Mouse (Mus musculus) urinary bladder, postnatal 0 days (tissue): ENCODE results near the gene AL732309.1. TPM values are rescaled to one million over a fixed set of nuclear protein-coding genes. Genes with fewer than 3 reads are reported as not detected.

Source experiments
- polyA plus RNA-seq: library from polyadenylated mRNA; unstranded; fragments of >200 nt; fragmentation: Nextera tagmentation; extraction: Ambion mirVana; gene quantifications from 2 replicates; pipeline ENCODE4 v1.2.1, GENCODE M21; 2015

Gene AL732309.1
- polyA plus RNA-seq, result 7.6 and 8.0 TPM in 2 replicates

DNA sequence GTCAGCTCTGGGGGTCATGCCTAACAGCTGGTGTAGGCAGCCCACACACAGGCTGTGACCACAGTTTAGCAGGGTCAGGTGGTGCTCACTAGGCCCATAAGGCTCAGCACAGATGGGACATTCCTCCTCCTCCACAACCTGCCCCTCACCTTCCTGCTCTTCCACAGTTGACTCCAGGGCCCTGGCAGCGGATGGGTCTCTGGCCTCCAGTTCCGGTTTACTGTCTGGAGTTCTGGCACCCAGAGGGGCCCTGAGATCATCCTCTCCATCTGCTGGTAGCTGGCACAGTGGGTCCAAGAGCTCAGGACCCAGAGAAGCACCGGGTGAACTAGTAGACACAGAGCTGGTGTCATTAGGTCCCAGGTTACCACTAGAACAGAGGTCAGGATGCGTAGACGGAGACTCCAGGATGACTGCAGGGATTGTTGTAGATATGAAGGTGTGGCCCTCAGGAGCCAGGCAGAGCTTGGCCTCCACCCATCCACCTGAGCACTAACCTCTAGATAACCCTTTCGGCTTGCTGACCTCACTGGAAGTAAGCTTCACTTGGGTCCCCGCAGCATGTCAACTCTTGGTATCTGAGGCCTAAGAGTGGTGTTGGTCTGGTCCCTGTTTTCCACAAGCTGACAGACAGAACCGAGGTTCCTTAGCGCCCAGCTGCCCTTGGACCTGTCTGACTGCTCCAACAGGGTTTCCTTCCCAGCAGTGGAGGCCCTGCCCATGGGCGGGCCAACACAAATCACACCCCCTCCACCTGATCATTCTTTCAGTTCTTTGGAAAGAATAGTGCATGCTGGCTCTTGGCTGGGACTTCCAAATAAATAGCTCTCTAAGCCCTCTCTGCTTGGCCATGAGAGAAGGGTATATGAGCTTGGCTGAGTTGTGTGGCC is at the start of gene AL732309.1:
AL732309.1 (minus strand) TSS at position 681 of the 890 bp plus-strand sequence.

DNA sequence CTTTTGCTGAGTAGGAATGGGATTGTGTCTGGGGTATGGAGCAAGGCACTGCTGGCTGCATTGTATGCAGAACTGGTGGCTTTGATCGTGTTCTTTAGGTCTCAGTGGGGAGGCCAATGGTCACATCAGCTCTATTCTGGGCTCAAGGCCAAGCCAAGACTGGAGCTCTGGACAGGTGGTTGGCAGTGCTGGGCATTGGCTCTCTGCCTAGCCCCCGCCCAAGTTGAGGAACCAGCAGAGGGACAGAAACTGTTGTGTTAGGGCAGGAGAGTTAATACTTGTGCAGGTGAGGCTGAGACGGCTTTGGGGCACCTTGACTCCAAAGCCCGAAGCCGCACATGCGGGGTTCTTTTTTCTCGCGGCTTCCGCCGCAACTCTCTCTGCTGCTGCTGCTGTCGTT is 43.0 kb upstream of the AL732309.1 start, which contains the start of gene Lrrc26:
Lrrc26 (plus strand) TSS at position 265 of the 400 bp plus-strand sequence.

DNA sequence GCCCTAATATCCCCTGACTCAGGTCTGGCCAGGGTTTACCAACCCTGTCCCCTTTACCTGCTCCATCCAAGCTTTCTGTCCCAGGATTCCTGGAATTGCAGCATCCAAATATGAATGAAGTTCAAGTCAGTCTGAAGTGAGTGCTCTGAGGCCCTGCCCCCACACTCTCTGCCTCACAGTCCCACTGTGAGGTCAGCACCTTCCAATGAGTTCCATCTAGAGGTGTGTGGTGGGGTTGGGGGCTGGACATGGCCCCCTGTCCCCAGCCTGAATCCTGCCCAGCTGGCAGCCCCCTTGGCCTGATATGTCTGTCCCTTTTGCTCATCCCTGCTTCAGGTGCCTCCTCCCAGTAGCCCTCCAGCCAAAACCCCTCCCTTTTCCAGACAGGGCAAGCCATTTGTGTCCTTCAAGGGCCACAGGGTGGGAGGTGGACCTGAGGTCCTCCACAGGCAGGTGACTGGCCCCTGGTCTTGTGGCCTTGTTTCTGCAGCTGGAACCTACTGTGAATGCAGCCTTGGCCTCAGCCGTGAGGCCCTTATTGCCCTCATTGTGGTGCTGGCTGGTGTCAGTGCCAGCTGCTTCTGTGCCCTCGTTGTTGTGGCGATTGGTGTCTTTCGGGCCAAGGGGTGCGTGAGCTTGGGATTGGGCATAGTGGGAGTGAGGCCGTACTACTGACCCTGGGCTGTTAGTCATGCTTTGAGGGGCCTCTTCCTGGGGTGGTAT is 41.4 kb upstream of the AL732309.1 start, which contains the start of gene Tmem210:
Tmem210 (plus strand) TSS at position 219 of the 723 bp plus-strand sequence.

DNA sequence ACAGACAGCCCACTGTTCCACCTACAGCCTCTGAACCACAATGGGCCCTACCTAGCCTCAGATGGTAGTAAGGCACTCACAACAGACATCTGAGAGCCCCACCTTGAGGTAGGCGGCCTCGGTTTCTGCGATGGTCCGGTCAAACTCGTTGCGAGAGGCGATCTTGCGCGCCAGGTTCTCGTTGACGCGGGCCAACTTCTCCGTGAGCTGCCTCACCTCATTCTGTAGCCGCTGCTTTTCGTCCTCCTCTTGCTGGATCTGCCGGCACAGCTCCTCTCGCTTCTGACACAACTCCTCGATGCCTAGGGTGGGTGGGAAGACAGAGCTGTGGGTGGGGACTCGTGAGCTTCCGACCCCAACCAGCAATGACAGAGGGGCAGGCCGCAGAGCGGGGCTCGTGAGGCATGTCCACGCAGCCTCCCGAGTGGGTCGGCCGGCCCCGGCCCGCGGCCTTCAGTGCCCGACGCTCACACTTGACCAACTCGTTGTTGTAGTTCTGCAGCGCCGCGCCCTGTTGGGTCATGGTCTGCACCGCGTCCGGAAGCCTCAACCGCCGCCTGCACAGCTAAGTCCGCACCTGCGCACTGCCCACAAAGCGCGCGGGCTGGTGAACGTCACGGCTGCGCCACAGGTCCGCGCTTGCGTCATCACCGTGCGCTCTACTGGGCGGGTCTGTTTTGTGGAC is 25.3 kb upstream of the AL732309.1 start, which contains the start of the genes Ssna1 and Anapc2:
Ssna1 (minus strand) TSS at position 612 of the 685 bp plus-strand sequence.
Anapc2 (plus strand) TSS at position 652 of the 685 bp plus-strand sequence.

DNA sequence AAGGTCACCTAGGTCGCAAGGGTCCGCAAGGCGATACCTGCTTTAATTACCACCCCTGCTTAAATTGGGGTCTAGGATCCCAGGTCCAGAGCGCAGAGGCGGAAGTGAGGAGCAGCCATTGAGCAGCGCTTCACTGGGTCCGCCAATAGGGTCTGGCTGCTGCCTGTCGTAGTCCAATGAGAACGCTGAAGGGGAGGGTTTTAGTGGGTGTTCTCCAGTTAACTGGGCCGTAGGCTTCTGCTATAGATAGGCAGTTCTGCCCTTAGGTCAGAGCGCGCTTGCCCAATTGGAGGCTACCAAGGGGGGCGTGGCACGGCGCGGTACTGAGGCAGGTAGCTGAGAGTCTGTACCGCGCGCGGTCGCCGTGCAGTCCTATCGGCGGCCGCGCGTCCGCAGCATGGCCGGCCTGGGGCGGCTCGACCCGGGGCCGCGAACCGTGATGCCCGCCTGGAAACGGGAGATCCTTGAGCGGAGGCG is 15.7 kb upstream of the AL732309.1 start, which contains the start of gene Tprn:
Tprn (plus strand) TSS at position 328 of the 477 bp plus-strand sequence.

DNA sequence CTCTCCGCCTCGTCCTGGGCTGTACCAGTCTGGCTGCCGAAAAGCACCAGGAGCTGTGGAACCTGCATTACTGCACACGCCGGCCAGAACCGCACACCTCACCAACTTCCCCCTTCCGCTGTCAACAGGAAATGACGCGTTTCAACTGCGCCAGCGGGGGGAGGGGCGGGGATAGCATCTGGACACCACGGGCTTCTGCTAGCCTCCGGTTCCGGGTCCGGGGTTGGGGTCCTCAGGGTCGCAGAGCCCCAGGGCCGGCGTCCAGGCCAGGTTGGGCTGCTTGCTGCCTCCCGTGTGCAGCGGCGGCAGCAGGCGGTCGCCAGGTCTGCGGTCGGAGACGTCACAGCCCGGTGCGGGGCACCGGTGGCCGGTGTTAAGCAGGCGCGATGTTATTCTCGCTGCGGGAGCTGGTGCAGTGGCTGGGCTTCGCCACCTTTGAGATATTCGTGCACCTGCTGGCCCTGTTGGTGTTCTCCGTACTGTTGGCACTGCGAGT is 8.7 kb upstream of the AL732309.1 start, which contains the start of gene Tmem203:
Tmem203 (plus strand) TSS at position 156 of the 496 bp plus-strand sequence.

DNA sequence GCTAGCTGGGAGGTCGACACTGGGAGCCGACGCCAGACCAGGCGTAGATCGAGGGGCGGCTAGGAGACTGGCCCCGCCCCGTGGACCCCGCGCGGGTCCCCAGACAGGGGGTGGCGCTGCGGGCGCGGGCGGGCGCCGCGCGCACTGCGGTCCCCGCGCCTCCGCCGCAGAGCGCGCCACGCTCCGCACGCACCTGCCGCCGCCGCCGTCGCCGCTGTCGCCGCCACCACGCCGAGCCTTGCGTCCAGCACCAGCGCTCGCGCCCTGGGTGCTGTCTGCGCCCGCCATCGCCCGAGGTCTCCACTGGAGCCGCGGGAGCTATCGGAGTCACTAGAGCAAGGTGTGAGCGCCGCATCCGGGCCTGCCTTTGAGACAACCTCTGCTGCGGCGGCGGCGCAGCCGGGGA is 4.6 kb downstream of the AL732309.1 start, which contains the start of the genes Rnf208 and Cysrt1:
Rnf208 (plus strand) TSS at position 155 of the 406 bp plus-strand sequence.
Cysrt1 (minus strand) TSS at position 352 of the 406 bp plus-strand sequence.

DNA sequence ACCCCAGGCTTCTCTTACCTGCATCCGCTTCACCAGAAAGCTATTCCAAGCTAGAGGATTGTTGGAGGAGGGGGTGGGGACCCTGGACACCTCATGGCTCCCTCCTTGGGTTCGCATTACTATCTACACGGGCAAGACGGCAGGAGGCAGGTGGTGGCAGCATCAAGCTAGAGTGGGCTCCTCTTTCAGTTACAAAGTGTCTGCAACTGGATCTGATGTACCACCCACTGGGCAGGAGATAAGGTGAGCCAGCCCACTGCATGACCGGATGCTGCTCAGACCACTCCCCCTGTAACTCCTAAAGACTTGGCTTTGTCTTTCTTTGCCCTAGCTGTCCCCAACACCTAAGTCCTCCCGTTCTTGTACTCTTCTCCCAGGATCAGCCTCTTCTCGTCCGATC is 10.0 kb downstream of the AL732309.1 start, which contains the start of gene Rnf224:
Rnf224 (minus strand) TSS at position 174 of the 400 bp plus-strand sequence.

DNA sequence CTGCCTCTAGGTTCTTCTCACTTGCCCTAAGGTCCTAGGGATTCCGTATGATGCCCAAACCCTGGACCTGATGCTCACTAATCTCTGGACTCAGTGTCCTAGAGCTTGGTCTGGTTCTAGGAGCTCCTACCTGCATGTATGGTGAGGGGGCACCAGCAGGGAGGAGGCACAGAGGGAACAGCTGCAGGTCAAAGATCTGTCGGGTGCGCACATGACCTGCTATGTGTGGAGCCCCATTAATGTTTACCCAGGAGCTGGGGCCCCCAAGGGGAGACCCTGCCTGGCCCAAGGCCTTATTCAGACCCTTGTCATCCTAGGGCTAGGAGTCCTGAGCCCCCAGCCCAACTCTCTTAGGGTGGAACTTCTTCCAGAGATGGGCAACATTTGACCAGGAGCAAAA is 12.6 kb downstream of the AL732309.1 start, which contains the start of gene Slc34a3:
Slc34a3 (minus strand) TSS at position 315 of the 400 bp plus-strand sequence.

DNA sequence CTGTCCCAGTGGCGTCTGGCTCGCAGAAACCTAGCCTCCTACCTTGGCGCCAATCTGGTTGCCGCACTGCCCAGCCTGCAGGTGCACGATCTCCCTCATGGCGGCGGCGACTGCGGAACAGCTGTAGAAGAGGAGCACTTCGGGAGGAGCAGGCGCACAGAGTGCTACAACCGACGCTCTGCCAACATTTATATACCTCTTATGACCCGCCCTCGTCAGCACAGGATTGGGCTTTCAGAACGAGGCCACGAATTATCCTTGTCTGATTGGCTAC is 22.2 kb downstream of the AL732309.1 start, which contains the start of gene Tubb4b:
Tubb4b (minus strand) TSS at position 211 of the 274 bp plus-strand sequence.

DNA sequence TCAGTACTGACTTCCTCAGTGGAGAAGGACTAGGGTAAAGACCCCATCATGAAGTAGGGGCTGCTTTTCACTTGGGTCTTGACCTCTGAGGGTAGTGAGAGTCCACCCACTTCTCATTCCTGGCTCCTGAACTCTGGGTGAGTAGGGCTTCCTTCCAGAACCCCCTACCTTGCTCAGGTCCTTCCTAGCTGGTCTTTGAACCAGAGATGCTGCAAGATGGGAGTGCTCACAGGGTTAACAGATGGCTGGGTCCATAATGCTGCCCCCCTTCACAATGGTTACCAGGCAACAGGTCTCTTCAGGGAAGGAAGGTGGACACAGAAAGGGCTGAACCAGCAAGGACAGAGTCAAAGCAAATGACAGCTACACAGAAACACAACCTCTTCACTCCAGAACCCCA is 28.2 kb downstream of the AL732309.1 start, which contains the start of gene Fam166a:
Fam166a (plus strand) TSS at position 301 of the 400 bp plus-strand sequence.

DNA sequence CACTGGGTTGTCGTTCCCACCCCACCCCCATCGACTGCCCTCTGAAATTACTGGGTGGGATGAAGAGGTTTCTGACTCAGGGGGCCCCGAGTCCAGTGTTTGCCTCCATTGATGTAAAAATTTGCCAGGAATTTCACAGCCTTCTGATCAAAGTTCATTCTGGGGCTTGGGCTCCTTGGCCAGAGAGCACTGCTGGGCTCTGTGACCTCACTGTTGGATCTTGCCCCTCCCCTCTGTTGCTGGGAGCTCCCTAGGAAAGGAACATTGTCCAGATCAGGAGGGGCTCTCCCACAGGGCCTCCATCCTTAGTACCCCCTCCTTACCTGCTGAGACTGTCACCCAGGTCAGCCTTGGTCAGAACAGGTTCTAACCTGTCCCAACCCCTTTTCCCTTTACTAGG is 32.2 kb downstream of the AL732309.1 start, which contains the start of gene Stpg3:
Stpg3 (minus strand) TSS at position 194 of the 400 bp plus-strand sequence.

DNA sequence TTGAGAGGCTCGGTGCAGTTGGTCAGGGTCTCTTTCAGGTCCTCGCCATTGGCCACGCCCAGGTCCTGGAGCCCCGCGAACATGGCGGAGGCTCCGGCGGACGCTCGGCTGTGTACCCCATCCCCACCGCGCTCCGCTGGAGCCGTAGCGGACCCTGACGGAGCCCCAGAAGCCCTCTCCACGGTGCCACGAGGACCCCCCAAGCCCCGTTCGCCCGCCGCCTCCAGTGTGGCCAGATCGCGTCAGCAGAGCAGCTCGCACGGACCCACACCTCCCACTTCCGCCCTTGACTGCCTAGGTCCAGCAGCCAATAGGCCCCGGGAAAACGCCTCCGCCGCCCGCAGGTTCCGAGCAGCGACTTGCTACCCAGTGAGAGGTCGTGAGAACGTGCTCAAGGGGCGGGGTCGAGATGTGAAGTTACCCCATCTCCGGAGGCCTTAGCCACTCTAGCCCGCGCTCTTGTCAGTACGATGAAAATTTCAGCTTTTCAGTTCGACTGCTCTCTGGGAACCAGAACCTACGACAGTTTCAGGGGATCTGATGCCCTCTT is 35.5 kb downstream of the AL732309.1 start, which contains the start of gene Nelfb:
Nelfb (minus strand) TSS at position 369 of the 550 bp plus-strand sequence.

DNA sequence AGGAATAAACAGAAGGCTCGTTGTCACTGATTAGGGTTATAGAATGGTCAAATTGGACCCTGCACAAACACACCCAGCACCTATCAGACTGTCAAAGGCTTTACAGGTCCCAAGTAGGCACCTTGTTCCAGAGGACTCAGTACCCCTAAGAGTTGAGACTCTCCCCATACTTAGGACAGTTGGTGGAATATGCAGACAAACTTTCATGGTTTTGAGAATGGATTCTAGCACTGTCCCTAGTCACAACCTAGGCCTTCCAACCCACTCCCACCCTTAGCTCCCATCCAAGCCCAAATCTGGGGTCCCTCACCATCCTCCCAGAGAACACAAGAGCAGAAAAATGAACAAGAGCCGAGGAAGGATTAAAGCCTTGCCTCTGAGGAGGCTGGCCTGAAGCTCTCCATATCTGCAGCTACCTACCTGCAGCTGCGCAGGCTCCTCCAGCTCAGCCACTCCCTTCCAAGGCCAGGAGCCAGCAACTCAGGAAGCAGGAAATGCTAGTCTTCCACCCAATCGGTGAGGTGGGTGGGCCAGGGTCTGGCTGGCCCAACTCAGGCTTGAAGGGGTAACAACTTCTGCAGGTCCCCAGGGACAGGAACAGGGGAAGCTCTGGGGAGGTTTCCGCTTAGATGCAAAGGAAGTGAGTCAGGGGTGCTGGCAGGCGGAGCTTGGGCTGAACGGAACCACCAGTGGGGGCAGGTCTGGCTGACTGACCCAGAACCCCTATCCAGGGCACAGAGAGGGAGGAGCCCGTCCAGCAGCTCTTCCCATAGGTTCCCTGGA is 50.3 kb downstream of the AL732309.1 start, which contains the start of gene Tor4a:
Tor4a (minus strand) TSS at position 715 of the 783 bp plus-strand sequence.

Other genes starting within 250 kb of the AL732309.1 start
- gene Nsmf, start 192.5 kb downstream of the AL732309.1 start, polyA plus RNA-seq, result 35.9 and 40.2 TPM in 2 replicates
- gene Entpd8, start 166.6 kb downstream of the AL732309.1 start, polyA plus RNA-seq, result not detected in 2 replicates
- 0.23 and 0.29 TPM in 2 replicates for gene Noxa1, start 151.7 kb downstream of the AL732309.1 start, polyA plus RNA-seq
- 11.0 and 13.9 TPM in 2 replicates for gene Nrarp, start 66.1 kb downstream of the AL732309.1 start, polyA plus RNA-seq
- gene Tor4a, start 50.0 kb downstream of the AL732309.1 start, polyA plus RNA-seq, result 11.9 and 14.0 TPM in 2 replicates
- 52.2 and 57.0 TPM in 2 replicates for gene Nelfb, start 35.4 kb downstream of the AL732309.1 start, polyA plus RNA-seq
- gene Stpg3, start 32.2 kb downstream of the AL732309.1 start, polyA plus RNA-seq, result not detected in 2 replicates
- gene Fam166a, start 28.1 kb downstream of the AL732309.1 start, polyA plus RNA-seq, result not detected in 2 replicates
- gene Tubb4b, start 22.2 kb downstream of the AL732309.1 start, polyA plus RNA-seq, result 397 and 469 TPM in 2 replicates
- not detected in 2 replicates for gene Slc34a3, start 12.5 kb downstream of the AL732309.1 start, polyA plus RNA-seq
- gene Rnf224, start 10.1 kb downstream of the AL732309.1 start, polyA plus RNA-seq, result 0.10 TPM in 1 of 2 replicates, not detected in the other
- gene Rnf208, start 4.6 kb downstream of the AL732309.1 start, polyA plus RNA-seq, result 6.1 and 6.2 TPM in 2 replicates
- gene Cysrt1, start 4.4 kb downstream of the AL732309.1 start, polyA plus RNA-seq, result 10.0 and 10.6 TPM in 2 replicates
- 35.6 and 37.6 TPM in 2 replicates for gene Tmem203, start 8.6 kb upstream of the AL732309.1 start, polyA plus RNA-seq
- 6.5 and 7.2 TPM in 2 replicates for gene Tprn, start 15.8 kb upstream of the AL732309.1 start, polyA plus RNA-seq
- gene Ssna1, start 25.6 kb upstream of the AL732309.1 start, polyA plus RNA-seq, result 137 and 141 TPM in 2 replicates
- gene Anapc2, start 25.6 kb upstream of the AL732309.1 start, polyA plus RNA-seq, result 88.7 and 91.4 TPM in 2 replicates
- not detected in 2 replicates for gene Tmem210, start 41.3 kb upstream of the AL732309.1 start, polyA plus RNA-seq
- 0.97 and 0.98 TPM in 2 replicates for gene Lrrc26, start 43.1 kb upstream of the AL732309.1 start, polyA plus RNA-seq
- 2.3 and 3.2 TPM in 2 replicates for gene Grin1, start 72.3 kb upstream of the AL732309.1 start, polyA plus RNA-seq
- 32.5 and 37.0 TPM in 2 replicates for gene Man1b1, start 85.5 kb upstream of the AL732309.1 start, polyA plus RNA-seq
- gene Dpp7, start 109.5 kb upstream of the AL732309.1 start, polyA plus RNA-seq, result 13.1 and 14.8 TPM in 2 replicates
- 34.1 and 37.0 TPM in 2 replicates for gene Uap1l1, start 118.8 kb upstream of the AL732309.1 start, polyA plus RNA-seq
- 5.6 and 5.9 TPM in 2 replicates for gene Sapcd2, start 125.5 kb upstream of the AL732309.1 start, polyA plus RNA-seq
- gene Entpd2, start 149.0 kb upstream of the AL732309.1 start, polyA plus RNA-seq, result 38.2 and 39.1 TPM in 2 replicates
- 58.9 and 59.9 TPM in 2 replicates for gene Npdc1, start 152.5 kb upstream of the AL732309.1 start, polyA plus RNA-seq
- 0.08 TPM in 1 of 2 replicates, not detected in the other for gene Fut7, start 176.4 kb upstream of the AL732309.1 start, polyA plus RNA-seq
- 1.5 and 1.6 TPM in 2 replicates for gene Abca2, start 181.8 kb upstream of the AL732309.1 start, polyA plus RNA-seq
- 10.4 and 12.0 TPM in 2 replicates for gene Clic3, start 210.0 kb upstream of the AL732309.1 start, polyA plus RNA-seq
- 34.9 and 35.2 TPM in 2 replicates for gene Paxx, start 214.2 kb upstream of the AL732309.1 start, polyA plus RNA-seq
- gene Ptgds, start 223.2 kb upstream of the AL732309.1 start, polyA plus RNA-seq, result 0.47 and 0.68 TPM in 2 replicates
- gene Lcn12, start 247.0 kb upstream of the AL732309.1 start, polyA plus RNA-seq, result not detected in 2 replicates